Mouse (Mus musculus) heart, adult 2 months (tissue): ENCODE data around the gene Duxbl2.
"Not testable (repeated sequence)": the region's sequence is repeated elsewhere in the genome, so short reads cannot be mapped to it uniquely, and the experiment has no call there.

Experiments used
- EP300 ChIP-seq: fragments of 200-500 bp; IDR thresholded peaks from 2 replicates; pipeline ENCODE4 v1.6.1; 2011; ENCODE audit warnings: low read depth, low read length, control low read depth; ENCODE audit not compliant: insufficient read depth
- POLR2A ChIP-seq: fragments of 200-500 bp; IDR thresholded peaks from 2 replicates; pipeline ENCODE4 v1.6.1; 2011; ENCODE audit warnings: mild to moderate bottlenecking, low read depth, low read length, control low read depth; ENCODE audit not compliant: insufficient read depth

GRCm38 (mm10) chr14:26081216-26081615, 36.9 kb upstream of the Duxbl2 start, which contains the start of gene Cphx2:
- not testable (repeated sequence) for TF ChIP-seq EP300, POLR2A
